Mouse (Mus musculus) spleen, adult 2 months (tissue): ENCODE measurements around the gene Vmn2r10.

Experiments used
- CTCF ChIP-seq: fragments of 200-500 bp; IDR thresholded peaks from 2 replicates; pipeline ENCODE4 v1.5.1; 2011; ENCODE audit warnings: mild to moderate bottlenecking, inconsistent platforms; ENCODE audit not compliant: insufficient read depth, insufficient read length, insufficient replicate concordance; ENCODE audit errors: extremely low read depth
- POLR2A ChIP-seq: fragments of 200-500 bp; IDR thresholded peaks from 2 replicates; pipeline ENCODE4 v1.6.1; 2011; ENCODE audit warnings: low read depth, low read length, inconsistent platforms

- TF ChIP-seq POLR2A (no peak), CTCF (no peak)
These were observed 17.4 kb downstream of the Vmn2r10 start for GRCm38 (mm10) chr5:108988924-108989323.
